Mouse (Mus musculus) spleen, adult 2 months (tissue): ENCODE data around the gene Omp.

Experiments used
- CTCF ChIP-seq: fragments of 200-500 bp; IDR thresholded peaks from 2 replicates; pipeline ENCODE4 v1.5.1; 2011; ENCODE audit warnings: mild to moderate bottlenecking, inconsistent platforms; ENCODE audit not compliant: insufficient read depth, insufficient read length, insufficient replicate concordance; ENCODE audit errors: extremely low read depth
- POLR2A ChIP-seq: fragments of 200-500 bp; IDR thresholded peaks from 2 replicates; pipeline ENCODE4 v1.6.1; 2011; ENCODE audit warnings: low read depth, low read length, inconsistent platforms

DNA sequence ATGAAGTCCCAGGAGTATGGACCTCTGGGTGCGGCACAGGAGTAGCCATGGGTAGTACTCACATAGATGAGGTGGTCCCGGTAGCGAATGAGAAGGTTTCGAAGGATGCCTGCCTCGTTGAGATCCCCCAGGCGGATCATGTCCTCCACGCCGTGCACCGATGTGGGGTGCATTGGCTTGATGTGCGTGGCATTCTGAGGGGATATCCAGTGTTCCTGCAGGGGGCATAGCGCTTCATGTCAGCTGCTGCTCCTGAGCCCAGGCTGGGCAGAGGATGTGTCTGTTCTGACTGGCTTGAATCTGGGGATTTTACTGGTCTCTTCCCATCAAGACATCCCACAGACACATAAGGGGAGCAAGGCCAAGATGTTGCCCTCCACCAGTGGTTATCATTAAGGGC is 42.8 kb downstream of the Omp start:
- TF ChIP-seq POLR2A (no peak), CTCF (no peak)
